Mouse (Mus musculus) adrenal gland, adult 8-10 months (tissue): ENCODE results near the gene Vmn2r67. TPM values are rescaled to one million over a fixed set of nuclear protein-coding genes. Genes with fewer than 3 reads are reported as not detected.
"Not testable (repeated sequence)": the region's sequence is repeated elsewhere in the genome, so short reads cannot be mapped to it uniquely, and the experiment has no call there.

ENCODE experiments used
- DNase-seq: peaks from one replicate; pipeline ENCODE4 v3.0.0; 2022
- total RNA-seq, 4 experiments: library from RNA; stranded (reverse); gene quantifications; 2 replicates each; pipeline ENCODE4 v1.2.4; 2022

Gene Vmn2r67
- not detected for total RNA-seq

GRCm38 (mm10) chr7:85155898-85156297, at the start of gene Vmn2r67:
Gene Vmn2r67, minus strand, starts transcription at chr7:85155998.
- no peak for DNase-seq

- DNase-seq = not testable (repeated sequence)
Observed at GRCm38 (mm10) chr7:85104531-85104930, 51.3 kb downstream of the Vmn2r67 start.

Other genes starting within 250 kb of the Vmn2r67 start
- not detected for gene Vmn2r65, start 191.9 kb downstream of the Vmn2r67 start, total RNA-seq
- not detected for gene Vmn2r66, start 143.7 kb downstream of the Vmn2r67 start, total RNA-seq
- not detected for gene Vmn2r68, start 81.8 kb upstream of the Vmn2r67 start, total RNA-seq